Mouse (Mus musculus) hindbrain, embryonic 16.5 days (tissue): ENCODE measurements around the gene Trpm8. TPM values are rescaled to one million over a fixed set of nuclear protein-coding genes. Genes with fewer than 3 reads are reported as not detected.

Experiments
- ATAC-seq: fragments of 200-750 bp; cut with Nextera tagmentation; 2 replicates; pipeline ENCODE4 v1.8.0; 2017; ENCODE audit warnings: moderate TSS enrichment, moderate library complexity
- H3K27ac ChIP-seq: fragments of 300-500 bp; sonication (generic); 2 replicates; pipeline ENCODE4 v1.5.1; 2014; ENCODE audit warnings: low read depth, mild to moderate bottlenecking, control low read depth, low read length, moderate library complexity
- H3K27me3 ChIP-seq: fragments of 300-500 bp; sonication (generic); replicated peaks from 2 replicates; pipeline ENCODE4 v1.6.1; 2014; ENCODE audit warnings: low read length; ENCODE audit not compliant: control insufficient read depth, insufficient read depth
- H3K36me3 ChIP-seq: fragments of 300-500 bp; sonication (generic); 2 replicates; pipeline ENCODE4 v1.6.1; 2014; ENCODE audit warnings: mild to moderate bottlenecking, low read length, moderate library complexity, mixed read lengths; ENCODE audit not compliant: control insufficient read depth, insufficient read depth
- H3K4me1 ChIP-seq: fragments of 300-500 bp; sonication (generic); 2 replicates; pipeline ENCODE4 v1.6.1; 2014; ENCODE audit warnings: low read depth, low read length; ENCODE audit not compliant: control insufficient read depth, insufficient read depth
- H3K4me2 ChIP-seq: fragments of 300-500 bp; sonication (generic); 2 replicates; pipeline ENCODE4 v1.6.1; 2014; ENCODE audit warnings: mild to moderate bottlenecking, low read length, control low read depth, moderate library complexity
- H3K4me3 ChIP-seq: fragments of 300-500 bp; sonication (generic); 2 replicates; pipeline ENCODE4 v1.5.1; 2014; ENCODE audit warnings: mild to moderate bottlenecking, low read length, control low read depth, moderate library complexity
- H3K9ac ChIP-seq: fragments of 300-500 bp; sonication (generic); 2 replicates; pipeline ENCODE4 v1.6.1; 2014; ENCODE audit warnings: low read depth, mild to moderate bottlenecking, control low read depth, low read length, moderate library complexity
- H3K9me3 ChIP-seq: fragments of 300-500 bp; sonication (generic); 2 replicates; pipeline ENCODE4 v1.6.1; 2014; ENCODE audit warnings: mild to moderate bottlenecking, low read length, moderate library complexity; ENCODE audit not compliant: control insufficient read depth
- WGBS: fragments of 180-500 bp; shearing (Covaris S2); extraction: QIAGEN DNeasy Blood & Tissue Kit; methylation state at CpG from one replicate; pipeline ENCODE4 v1.1.7; 2014; 5-methylcytosine and 5-hydroxymethylcytosine counted together
- polyA plus RNA-seq: library from polyadenylated mRNA; unstranded; fragments of >200 nt; fragmentation: Nextera tagmentation; extraction: Ambion mirVana; gene quantifications from 2 replicates; pipeline ENCODE4 v1.2.1, GENCODE M21; 2015

Gene Trpm8
- polyA plus RNA-seq, 1 experiment from 2014 or later, result 0.10 TPM

DNA sequence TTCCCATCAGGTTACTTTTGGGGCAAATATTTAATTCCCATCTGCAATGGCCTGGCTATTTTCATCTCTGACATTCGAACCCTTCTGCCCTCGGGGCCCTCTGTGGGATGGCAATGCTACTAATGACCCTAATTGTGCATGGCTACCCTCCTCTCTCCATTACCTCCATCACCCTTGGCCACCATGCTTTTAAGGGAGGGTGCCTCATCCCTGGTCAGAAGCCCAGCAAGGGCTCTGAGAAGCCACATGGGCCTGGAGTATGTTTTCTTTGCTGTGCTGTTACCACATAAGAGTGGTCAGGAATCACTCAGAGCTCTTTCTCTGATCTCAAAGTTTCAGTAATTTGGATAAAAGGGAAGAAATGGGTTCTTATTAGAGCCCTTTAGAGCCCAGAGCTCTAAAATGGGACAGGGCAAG lies 22.1 kb downstream of the Trpm8 start:
- Histone ChIP-seq H3K36me3 (no peaks in the 10 kb centered on the region), H3K4me3 (no peak overlapping the region), H3K9me3 (peaks cover 75% of the 10 kb centered on the region), H3K27ac (no peak overlapping the region), H3K4me1 (no peaks in the 10 kb centered on the region), H3K4me2 (no peak overlapping the region), H3K9ac (no peak overlapping the region), H3K27me3 (no peaks in the 10 kb centered on the region)
- no peak for ATAC-seq
- 83% methylated on average over 2 of the region's 2 CpGs for WGBS

DNA sequence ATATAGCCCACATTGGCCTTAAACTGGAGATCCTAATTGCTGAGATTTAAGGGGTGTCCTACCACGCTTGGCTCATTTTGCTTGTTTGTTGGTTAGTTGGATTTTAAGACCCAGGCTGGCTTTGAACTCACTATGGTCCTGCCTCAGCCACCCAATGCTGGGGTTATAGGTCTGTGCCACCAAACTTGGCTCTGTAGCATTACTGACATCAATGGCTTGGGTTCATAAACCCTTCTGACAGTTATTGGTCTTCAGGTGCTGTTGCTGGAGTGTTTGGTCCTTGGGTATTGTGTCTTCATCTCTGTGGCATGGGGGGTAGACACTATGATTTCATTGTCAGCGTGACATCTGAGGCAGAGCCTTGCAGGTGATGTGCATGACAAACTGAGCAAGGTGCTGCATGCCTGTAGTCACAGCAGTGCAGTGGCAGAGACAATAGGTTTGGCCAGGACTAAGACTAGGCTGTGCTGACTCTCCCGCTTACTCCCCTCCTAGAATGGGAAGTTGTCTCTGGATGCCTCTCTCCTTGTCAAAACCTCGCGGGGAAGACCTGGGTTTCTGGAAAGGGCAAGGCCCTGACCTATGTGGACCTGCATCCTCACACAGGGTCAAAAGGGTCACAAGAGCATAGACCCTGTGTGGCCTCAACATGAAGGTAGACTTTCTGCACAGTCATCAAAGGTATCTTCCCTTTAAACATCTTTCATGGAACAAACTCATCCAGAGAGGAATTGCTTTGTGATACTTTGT lies 23.0 kb downstream of the Trpm8 start:
- Histone ChIP-seq H3K4me3 (no peak overlapping the region), H3K9ac (no peak overlapping the region), H3K27me3 (no peaks in the 10 kb centered on the region), H3K9me3 (peaks cover 80% of the 10 kb centered on the region), H3K36me3 (no peaks in the 10 kb centered on the region), H3K4me1 (no peaks in the 10 kb centered on the region), H3K4me2 (no peak overlapping the region), H3K27ac (no peak overlapping the region)
- WGBS, result 45% methylated on average over 5 of the region's 5 CpGs
- no peak for ATAC-seq

DNA sequence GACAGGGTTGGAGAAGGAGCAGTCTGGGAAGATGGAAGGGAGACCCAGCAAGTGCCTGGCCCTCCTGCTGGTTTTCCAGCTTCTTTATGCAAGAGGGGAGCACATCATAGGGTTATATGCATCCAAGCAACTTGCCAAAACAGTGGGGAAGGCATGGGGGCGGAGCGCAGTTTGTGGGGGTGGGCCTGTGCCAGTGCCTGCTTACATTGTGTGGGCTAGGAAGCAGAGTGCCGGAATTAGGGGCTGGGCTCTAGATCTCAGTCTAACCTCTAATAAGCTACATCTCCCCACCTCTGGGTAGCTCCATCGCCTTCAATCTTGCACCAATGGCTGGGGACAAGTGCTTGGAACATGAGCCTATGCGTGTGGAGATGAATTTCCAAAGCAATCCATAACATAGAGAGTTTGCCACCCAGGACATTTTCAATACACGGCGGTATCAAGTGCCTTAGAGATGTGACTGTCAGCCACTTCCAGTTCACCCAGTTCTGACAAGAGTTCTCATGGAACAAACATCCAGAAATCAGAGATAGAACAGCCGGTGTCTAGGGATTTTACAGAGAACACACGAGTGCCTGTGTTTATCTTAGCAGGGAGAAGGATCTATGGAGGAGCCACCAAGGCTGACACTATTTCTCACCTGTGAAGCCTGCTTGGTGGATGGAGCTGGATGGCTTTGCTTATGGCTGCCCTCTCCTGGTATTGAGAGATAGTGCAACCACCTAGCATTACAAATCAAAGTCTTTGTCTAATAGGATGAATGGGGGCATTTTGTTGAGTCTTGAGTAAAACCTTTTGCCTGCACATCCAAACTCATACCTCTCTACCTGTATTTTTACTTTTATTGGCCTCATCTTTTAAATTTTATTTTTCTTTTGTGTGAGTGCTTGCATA lies 23.9 kb downstream of the Trpm8 start:
- H3K4me3 ChIP-seq, result no peak overlapping the region
- H3K27ac ChIP-seq, result no peak overlapping the region
- H3K4me1 ChIP-seq, result no peaks in the 10 kb centered on the region
- WGBS, result 67% methylated on average over 9 of the region's 9 CpGs
- no peak overlapping the region for H3K9ac ChIP-seq
- H3K9me3 ChIP-seq, result peaks cover 79% of the 10 kb centered on the region
- no peaks in the 10 kb centered on the region for H3K27me3 ChIP-seq
- ATAC-seq, result peak; percentile 13; the same call in 1 of the 2 replicates
- H3K4me2 ChIP-seq, result no peak overlapping the region
- no peaks in the 10 kb centered on the region for H3K36me3 ChIP-seq

DNA sequence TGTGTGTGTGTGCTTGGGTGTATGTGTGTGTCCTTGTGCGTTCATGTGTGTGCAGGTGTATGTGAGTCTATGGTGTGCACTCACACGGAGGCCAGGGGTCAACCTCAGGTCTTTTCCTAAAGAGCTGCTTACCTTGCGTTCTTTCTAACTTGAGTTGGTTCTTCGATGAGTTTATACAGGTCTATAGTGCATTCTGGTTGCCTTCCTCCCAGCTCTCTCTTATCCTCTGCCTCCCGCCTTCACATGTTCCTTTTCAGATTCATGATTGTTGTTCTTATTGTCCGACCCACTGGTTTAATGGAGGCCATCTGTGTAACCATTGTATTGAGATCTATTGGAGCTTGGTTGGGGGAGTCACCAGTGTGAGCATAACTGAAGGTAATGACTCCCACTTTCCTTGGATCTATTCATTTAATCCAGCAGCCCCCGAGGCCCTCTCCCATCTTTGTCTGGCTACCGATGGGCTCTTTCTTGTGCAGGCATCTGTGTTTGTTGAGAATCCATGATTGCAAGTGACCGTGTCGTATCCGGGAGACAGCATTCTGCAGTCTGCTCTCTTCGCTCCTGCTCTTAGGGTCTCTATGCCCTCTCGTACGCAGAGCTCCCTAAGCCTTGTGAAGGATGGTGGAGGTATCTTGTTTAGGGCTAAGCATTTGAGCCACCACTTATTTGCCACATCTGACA lies 24.7 kb downstream of the Trpm8 start:
- no peaks in the 10 kb centered on the region for H3K36me3 ChIP-seq
- 63% methylated on average over 14 of the region's 14 CpGs for WGBS
- ATAC-seq, result no peak

DNA sequence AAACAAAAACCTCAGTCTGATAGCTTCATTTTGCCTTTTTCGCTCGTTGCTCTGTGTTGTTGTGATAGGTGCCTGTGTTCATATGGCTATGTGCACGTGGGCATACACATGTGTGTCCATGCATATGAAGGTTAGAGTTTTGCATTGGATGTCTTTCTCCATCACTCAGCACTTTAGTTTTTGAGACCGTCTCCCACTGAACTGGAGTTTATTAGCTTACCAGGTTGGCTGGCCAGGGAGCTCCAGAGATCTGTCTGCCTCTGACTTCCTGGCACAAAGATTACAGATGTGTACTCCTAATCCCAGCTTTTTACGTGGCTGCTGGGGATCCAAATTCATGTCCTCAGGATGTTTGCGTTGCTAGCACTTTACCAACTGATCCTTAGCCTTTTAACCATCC lies 26.3 kb downstream of the Trpm8 start:
- H3K27ac ChIP-seq, result no peak overlapping the region
- no peak overlapping the region for H3K9ac ChIP-seq
- H3K4me1 ChIP-seq, result no peaks in the 10 kb centered on the region
- WGBS, result 69% methylated on average over 6 of the region's 6 CpGs
- H3K36me3 ChIP-seq, result no peaks in the 10 kb centered on the region
- ATAC-seq, result no peak
- no peaks in the 10 kb centered on the region for H3K27me3 ChIP-seq
- peaks cover 85% of the 10 kb centered on the region for H3K9me3 ChIP-seq
- H3K4me3 ChIP-seq, result no peak overlapping the region
- no peak overlapping the region for H3K4me2 ChIP-seq

More for the DNA sequence above, 24.7 kb downstream of the Trpm8 start:
- Histone ChIP-seq H3K27me3 (no peaks in the 10 kb centered on the region), H3K9ac (no peak overlapping the region), H3K9me3 (peaks cover 83% of the 10 kb centered on the region), H3K4me2 (no peak overlapping the region), H3K27ac (no peak overlapping the region), H3K4me1 (no peaks in the 10 kb centered on the region), H3K4me3 (no peak overlapping the region)

- H3K9ac ChIP-seq, result no peak overlapping the region
- H3K4me1 ChIP-seq, result no peaks in the 10 kb centered on the region
- no peaks in the 10 kb centered on the region for H3K36me3 ChIP-seq
- H3K27me3 ChIP-seq, result no peaks in the 10 kb centered on the region
- H3K4me2 ChIP-seq, result no peak overlapping the region
- no peak for ATAC-seq
- no peak overlapping the region for H3K4me3 ChIP-seq
- no peak overlapping the region for H3K27ac ChIP-seq
- 65% methylated on average over 8 of the region's 8 CpGs for WGBS
- peaks cover 85% of the 10 kb centered on the region for H3K9me3 ChIP-seq
Measured at GRCm38 (mm10) chr1:88304261-88304985, 27.0 kb downstream of the Trpm8 start.

GRCm38 (mm10) chr1:88305018-88305795 lies 27.7 kb downstream of the Trpm8 start:
- 51% methylated on average over 6 of the region's 6 CpGs for WGBS

DNA sequence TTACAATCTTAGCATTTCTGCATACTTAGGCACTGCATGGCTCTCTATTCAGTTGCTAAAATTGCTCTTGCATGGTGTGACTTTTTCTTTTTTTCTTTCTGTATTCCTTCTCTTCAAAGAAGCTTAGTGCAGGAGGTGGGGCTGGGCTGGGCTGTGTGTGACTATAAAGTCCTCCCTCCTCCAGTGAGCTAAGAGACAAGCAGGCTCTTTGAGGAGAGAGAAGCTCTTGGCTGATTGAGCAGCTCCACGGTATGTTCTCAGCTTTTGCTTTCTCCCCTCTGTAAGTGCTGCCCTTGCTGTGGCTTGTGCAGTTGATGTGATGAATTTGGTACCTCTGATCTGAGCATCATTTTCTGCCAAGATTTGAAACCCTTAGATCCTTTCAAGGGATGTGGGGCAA lies 29.1 kb downstream of the Trpm8 start:
- Histone ChIP-seq H3K4me1 (no peaks in the 10 kb centered on the region), H3K27ac (no peak overlapping the region), H3K36me3 (no peaks in the 10 kb centered on the region), H3K27me3 (no peaks in the 10 kb centered on the region), H3K9ac (no peak overlapping the region), H3K4me3 (no peak overlapping the region), H3K4me2 (no peak overlapping the region), H3K9me3 (peaks cover 75% of the 10 kb centered on the region)
- ATAC-seq, result no peak
- WGBS, result 67% methylated on average over 1 of the region's 1 CpGs

More at GRCm38 (mm10) chr1:88305018-88305795, 27.7 kb downstream of the Trpm8 start:
- no peak overlapping the region for H3K9ac ChIP-seq
- H3K27me3 ChIP-seq, result no peaks in the 10 kb centered on the region
- no peak overlapping the region for H3K4me2 ChIP-seq
- H3K27ac ChIP-seq, result no peak overlapping the region
- peaks cover 85% of the 10 kb centered on the region for H3K9me3 ChIP-seq
- H3K4me1 ChIP-seq, result no peaks in the 10 kb centered on the region
- no peaks in the 10 kb centered on the region for H3K36me3 ChIP-seq
- no peak for ATAC-seq
- H3K4me3 ChIP-seq, result no peak overlapping the region
